Mouse (Mus musculus): Measurements from ENCODE around the gene Catsper1.

Gene Catsper1

GRCm38 (mm10) chr19:5356080-5356479 is 20.5 kb downstream of the Catsper1 start:
- DNase-seq = no peak

DNA sequence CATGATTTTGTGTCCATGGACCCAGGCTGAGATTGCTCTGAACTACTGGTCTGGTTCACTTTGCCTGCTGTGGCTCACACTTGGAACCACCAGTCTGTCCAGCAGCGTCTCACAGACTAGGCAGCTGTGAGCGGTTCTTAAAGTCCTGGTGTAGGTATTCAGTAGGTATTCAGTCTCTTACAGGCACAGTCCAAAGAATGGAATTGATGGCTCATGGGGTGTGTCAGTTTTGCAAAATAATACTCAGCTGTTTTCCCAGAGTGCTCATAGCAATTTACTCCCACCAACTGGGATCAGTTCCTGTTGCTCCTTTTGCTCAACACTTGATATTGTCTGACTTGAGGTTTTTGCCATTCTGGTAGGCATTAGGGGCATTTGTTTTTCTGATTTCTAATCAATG is 26.6 kb downstream of the Catsper1 start:
- no peak for DNase-seq

DNA sequence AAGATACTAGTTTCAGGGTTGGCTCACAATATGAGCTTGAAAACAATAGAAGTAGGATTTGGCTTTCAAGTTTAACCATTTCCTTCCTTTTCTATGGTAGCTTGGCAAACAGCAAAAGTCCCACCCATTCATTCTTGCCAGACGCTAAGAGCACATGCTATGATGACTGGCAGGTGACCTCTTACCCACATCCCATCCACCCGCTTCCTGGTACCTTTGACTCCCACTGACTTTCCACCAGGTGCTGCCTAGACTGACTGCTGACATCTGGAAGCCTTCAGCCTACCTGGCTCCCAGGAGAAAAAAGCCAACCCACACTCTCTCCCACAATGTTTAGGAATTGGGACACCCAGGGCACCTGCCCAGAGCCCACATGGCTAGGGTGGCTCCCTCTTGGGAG is 28.6 kb downstream of the Catsper1 start:
- no peak for DNase-seq

DNA sequence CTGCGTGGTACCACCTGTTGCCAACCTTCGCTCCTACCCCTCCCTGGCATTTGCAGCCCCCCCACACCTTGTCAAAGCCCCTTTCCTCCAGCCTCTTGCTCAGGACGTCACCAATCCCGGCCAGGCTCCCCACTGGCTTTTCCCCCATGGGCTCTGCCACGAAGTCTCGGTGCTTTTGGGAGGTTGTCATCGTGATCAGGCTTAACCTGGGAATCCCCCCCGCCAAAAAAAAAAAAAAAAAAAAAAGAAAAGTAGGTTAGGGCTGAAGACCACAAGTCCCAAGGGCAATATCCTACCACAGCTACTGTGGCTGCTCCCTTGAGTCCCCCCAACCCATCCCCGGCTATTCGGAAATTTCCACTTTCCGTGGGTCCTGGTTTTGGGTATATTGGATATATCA is 30.2 kb downstream of the Catsper1 start:
- DNase-seq = peak in 1 of 2 experiments; percentile 38

GRCm38 (mm10) chr19:5366175-5367052 is 30.9 kb downstream of the Catsper1 start, which contains the start of gene Eif1ad:
Eif1ad (plus strand) TSS chr19:5366741.
- DNase-seq = peak; percentile 91 to 93

- DNase-seq = no peak
Observed at GRCm38 (mm10) chr19:5367053-5367359, 31.5 kb downstream of the Catsper1 start, which contains the start of gene Banf1. Banf1 (minus strand) TSS chr19:5367168.

DNA sequence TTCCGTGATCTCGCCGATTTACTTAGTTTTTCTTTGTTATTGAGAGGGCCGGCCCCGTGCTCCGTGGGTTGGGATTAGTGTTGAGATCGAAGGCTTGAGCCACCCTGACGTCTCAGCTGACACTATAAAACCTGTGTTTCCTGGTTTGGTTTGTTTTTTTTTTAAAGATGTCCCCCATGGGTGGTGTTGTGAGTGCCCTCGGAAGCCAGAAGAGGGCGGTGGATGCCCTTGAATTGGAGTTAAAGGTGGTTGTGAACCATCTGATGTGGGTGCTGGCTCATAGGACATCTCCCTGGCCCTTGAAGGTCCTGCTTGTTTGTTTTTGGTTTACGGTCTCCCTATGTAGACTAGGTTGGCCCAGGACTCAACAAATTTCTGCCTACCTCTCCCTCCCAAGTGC is 31.9 kb downstream of the Catsper1 start:
- DNase-seq = no peak

DNA sequence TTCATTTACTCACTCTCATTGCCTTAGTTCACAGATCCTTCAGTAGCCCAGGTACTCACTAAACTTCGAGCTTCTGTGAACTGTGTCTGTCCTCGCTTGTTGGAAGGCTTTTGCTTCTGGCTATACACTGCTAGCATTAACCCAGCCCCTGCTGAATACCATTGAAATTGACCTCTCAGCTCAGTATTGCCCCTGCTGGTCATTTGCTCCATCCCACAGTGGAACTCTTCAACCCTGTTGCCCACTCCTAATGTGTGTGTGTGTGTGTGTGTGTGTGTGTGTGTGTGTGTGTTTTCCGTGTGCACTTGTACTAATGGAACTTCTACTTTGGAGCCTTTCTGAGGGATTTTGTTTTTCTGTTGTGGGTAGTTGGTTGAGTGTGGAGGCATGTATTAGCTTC is 35.4 kb downstream of the Catsper1 start:
- DNase-seq = no peak

- DNase-seq = no peak
Observed at GRCm38 (mm10) chr19:5372724-5373123, 37.2 kb downstream of the Catsper1 start.

GRCm38 (mm10) chr19:5374177-5374576 is 38.6 kb downstream of the Catsper1 start:
- DNase-seq = no peak

DNA sequence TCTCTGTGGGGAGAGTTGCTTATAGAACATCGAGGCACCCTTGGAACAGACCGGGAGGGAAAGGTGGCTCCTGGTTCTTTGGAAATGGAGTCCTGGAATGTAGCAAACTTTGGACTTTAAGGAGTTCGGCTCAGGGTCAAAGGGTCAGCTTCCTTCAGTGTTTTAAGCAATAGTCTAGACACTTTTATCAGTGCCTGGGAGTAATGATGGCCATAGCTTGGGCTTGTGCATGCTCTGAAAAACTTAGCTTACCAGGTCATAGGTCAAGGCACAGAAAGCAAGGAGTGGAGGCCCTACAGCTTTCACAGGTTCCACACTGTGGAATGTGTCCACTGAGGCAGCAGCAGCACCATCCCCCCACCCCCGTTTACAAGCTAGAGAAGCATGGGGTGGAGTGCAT is 39.2 kb downstream of the Catsper1 start:
- no peak for DNase-seq

- no peak for DNase-seq
Observed at GRCm38 (mm10) chr19:5377446-5377845, 41.9 kb downstream of the Catsper1 start.

DNA sequence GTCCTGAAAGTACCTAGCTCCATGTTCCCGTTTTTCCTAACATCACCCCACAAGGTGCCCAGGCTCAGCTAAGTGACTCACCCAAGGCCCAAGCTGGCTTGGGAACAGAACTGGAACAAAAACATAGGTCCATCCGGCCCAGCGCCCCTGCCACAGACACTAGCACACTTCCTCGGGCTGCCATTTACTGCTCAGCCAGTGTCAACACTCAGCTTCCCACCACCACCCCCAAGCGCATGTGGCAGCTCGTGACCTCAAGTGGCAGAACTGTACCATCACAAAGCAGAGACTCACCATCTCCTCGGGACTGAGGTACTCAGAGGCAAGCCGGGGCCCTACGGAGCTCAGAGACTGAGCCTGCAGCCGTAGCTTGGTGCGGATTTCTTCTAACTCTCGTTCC is 47.8 kb downstream of the Catsper1 start:
- no peak for DNase-seq

DNA sequence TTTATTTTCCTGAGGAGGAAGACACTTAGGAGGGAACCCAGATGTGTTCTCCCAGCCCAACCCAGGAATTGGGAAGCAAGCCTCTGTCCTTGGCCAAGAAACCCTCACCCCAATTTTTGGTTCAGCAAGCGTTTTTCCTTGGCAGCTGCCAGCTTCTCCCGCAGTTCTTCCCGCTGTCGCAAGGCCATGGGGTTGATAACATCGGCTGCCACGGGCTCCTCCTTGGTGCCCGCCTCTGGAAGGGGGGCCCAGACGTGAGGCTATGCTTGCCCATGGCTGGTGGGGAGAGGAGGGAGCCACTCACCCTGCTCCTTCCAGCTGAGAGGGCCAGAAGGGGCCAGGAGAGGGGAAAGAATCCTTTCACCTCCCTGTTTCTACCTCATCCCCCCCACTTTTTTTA is 49.2 kb downstream of the Catsper1 start:
- no peak for DNase-seq

- no peak for DNase-seq
Observed at GRCm38 (mm10) chr19:5388011-5388441, 52.5 kb downstream of the Catsper1 start.

DNA sequence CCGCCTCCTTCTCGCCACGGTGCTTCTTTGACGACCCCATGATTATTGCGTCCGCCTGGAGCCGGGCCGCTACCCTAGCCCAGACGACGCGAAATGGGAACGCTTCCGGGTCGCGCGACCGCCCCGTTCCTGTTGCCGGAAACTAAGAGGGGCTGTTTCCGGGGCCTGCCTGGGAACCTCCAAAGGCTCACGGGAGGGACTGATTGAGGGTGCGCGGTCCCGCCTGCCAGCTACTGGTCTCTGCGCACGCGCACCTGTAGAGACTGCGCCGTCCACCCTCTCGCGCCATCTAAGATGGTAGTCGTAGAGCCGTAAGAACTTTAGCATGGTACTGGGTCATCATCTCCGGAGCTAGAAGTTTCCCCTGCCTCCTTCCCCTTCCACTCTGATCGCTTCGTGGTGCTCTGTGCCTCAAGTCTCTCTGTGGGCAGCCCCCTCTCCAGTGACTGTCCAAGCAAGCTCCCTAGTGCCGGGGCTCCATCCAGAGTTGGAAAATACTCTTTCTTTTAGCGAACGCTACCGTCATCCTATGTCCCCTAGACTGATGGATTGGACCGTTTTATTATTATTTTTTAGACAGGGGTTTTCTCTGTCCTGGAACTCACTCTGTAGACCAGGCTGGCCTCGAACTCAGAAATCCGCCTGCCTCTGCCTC is 53.2 kb downstream of the Catsper1 start, which contains the start of gene Sart1:
Gene Sart1, minus strand, starts transcription at position 116 of the 655 bp plus-strand sequence.
- peak; percentile 91 to 95 for DNase-seq

GRCm38 (mm10) chr19:5389647-5390046 is 54.1 kb downstream of the Catsper1 start:
- peak; percentile 79 to 86 for DNase-seq

DNA sequence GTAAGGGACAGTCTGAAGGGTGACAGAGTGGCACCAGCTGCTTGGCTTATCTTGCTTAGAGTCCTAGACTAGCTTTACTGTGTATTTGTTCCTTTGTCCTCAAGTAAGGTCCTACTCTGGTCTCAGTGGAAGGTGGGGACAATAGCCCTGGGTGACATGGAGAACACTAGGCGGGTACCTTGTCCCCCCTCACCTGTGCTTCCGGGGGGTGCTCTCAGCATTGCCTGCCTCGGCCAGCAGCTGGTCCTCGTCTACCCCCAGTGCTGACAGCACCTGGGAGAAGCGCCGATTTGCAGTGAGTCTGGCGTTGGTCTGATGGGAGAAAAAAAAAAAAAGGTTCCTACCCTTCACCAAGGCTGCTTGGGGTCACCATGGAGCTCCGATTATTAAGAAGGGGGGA is 54.9 kb downstream of the Catsper1 start:
- peak in 1 of 2 experiments; percentile 59 for DNase-seq

DNA sequence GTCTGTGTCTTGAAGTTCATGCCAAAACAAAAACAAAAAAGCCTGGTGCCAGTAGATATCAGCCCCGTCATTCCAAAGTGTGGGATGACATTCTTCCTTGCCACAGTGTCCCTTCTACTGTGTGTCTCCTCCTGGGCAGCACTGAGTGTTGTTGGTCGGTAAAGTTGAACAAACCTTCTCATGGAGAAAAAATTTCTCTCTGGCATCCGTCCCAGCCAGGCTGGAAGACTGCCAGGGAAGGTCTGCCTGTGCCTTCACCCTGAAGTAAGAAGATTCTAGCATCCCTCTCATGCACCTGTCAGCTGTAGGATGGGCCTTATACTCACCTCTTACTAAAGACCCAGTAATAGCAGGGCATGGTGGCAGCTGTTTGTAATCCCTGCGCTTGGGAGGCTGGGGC is 57.4 kb downstream of the Catsper1 start:
- DNase-seq = no peak

All from thymus, postnatal 36 days (tissue).